Mouse (Mus musculus) bone marrow macrophage, adult 2 months (primary cell): ENCODE measurements around the gene Ppfia1.

Experiments
- CTCF ChIP-seq: IDR thresholded peaks from 2 replicates; pipeline ENCODE4 v1.5.1; 2012; ENCODE audit warnings: low read depth, mild to moderate bottlenecking, low read length, moderate library complexity
- POLR2A ChIP-seq: IDR thresholded peaks from 2 replicates; pipeline ENCODE4 v1.6.1; 2012; ENCODE audit warnings: mild to moderate bottlenecking, low read depth, low read length, borderline replicate concordance

GRCm38 (mm10) chr7:144509090-144509489, 44.4 kb downstream of the Ppfia1 start:
- TF ChIP-seq POLR2A: no peak
- TF ChIP-seq CTCF: no peak
